Mouse (Mus musculus) heart, embryonic 10.5 days (tissue): ENCODE measurements around the gene Itgb5. TPM values are rescaled to one million over a fixed set of nuclear protein-coding genes. Genes with fewer than 3 reads are reported as not detected.
A peak's percentile ranks its signal among the peaks of the same experiment; 100 is the strongest.

ENCODE experiments used
- DNase-seq: peaks from one replicate; pipeline ENCODE4 v3.0.0-alpha.2; 2017; ENCODE audit warnings: low spot score
- H3K27ac ChIP-seq: fragments of 300-500 bp; sonication (generic); 2 replicates; pipeline ENCODE4 v1.5.1; 2016; ENCODE audit warnings: mild to moderate bottlenecking
- H3K27me3 ChIP-seq: fragments of 300-500 bp; sonication (generic); 2 replicates; pipeline ENCODE4 v1.6.1; 2016; ENCODE audit warnings: mild to moderate bottlenecking; ENCODE audit not compliant: poor library complexity, insufficient read depth, severe bottlenecking
- H3K36me3 ChIP-seq: fragments of 300-500 bp; sonication (generic); 2 replicates; pipeline ENCODE4 v1.6.1; 2016; ENCODE audit warnings: mild to moderate bottlenecking, moderate library complexity
- H3K4me1 ChIP-seq: fragments of 300-500 bp; sonication (generic); 2 replicates; pipeline ENCODE4 v1.6.1; 2016; ENCODE audit warnings: mild to moderate bottlenecking
- H3K4me3 ChIP-seq: fragments of 300-500 bp; sonication (generic); 2 replicates; pipeline ENCODE4 v1.5.1; 2016; ENCODE audit warnings: mild to moderate bottlenecking, moderate library complexity
- H3K9me3 ChIP-seq: fragments of 300-500 bp; sonication (generic); 2 replicates; pipeline ENCODE4 v1.6.1; 2016; ENCODE audit warnings: mild to moderate bottlenecking, moderate library complexity
- WGBS: fragments of 180-500 bp; shearing (Covaris S2); methylation state at CpG from one replicate; pipeline ENCODE4 v1.1.7; 2016; 5-methylcytosine and 5-hydroxymethylcytosine counted together
- polyA plus RNA-seq: library from polyadenylated mRNA; unstranded; fragments of >200 nt; fragmentation: Nextera tagmentation; extraction: Ambion mirVana; gene quantifications from 2 replicates; pipeline ENCODE4 v1.2.1, GENCODE M21; 2016

The Itgb5 gene
- polyA plus RNA-seq, 1 experiment from 2014 or later, result 35.0 TPM

DNA sequence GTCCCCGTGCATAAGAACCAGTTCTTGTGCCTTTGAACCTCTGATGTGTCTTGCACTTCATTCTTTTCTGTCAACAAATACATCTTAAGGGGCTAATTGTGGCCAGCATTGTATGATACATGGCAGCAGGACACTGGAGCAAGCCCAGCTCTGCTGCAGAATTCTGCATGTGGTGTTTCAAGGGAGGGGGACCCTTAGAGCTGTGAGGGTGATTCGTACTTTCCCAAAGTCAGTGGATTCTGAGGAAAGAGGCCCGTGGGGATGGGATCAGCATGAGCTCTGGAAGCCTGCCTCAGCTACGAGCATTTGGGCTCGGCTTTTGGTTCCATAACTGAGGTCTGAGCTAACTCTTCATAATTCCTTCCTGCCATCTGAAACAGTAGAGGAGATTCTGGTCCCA is 75.1 kb downstream of the Itgb5 start:
- WGBS, result 77% methylated on average over 5 of the region's 5 CpGs
- H3K36me3 ChIP-seq, result peaks cover 17% of the 10 kb centered on the region
- no peaks in the 10 kb centered on the region for H3K27me3 ChIP-seq
- no peaks in the 10 kb centered on the region for H3K9me3 ChIP-seq
- peak overlapping the region; percentile 76 for H3K27ac ChIP-seq
- no peak for DNase-seq
- H3K4me1 ChIP-seq, result peaks cover 23% of the 10 kb centered on the region
- H3K4me3 ChIP-seq, result no peak overlapping the region

DNA sequence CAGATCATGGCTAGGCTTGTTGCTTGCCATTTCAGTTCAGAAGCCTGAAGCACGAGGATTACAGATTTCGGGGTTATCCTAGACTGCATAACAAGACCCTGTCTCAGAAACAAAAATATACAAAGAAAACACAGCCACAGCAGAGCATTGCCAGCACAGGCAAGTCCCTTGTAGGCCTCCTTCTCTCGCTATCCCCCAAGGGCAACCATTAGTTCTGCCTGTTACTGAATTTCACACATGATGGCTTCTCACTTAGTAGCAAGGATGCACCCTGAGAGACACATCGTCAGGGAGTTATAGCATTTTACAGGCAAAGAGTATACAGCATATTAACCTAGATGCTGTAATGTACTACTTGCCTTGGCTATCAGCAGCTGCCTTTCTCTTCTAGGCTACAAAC is 78.8 kb downstream of the Itgb5 start:
- Histone ChIP-seq H3K27ac (0 out of 2 replicates have a peak overlapping the region, but pooled peaks have one; percentile 29), H3K27me3 (no peaks in the 10 kb centered on the region), H3K9me3 (no peaks in the 10 kb centered on the region), H3K4me1 (peaks cover 15% of the 10 kb centered on the region), H3K4me3 (no peak overlapping the region), H3K36me3 (peaks cover 6% of the 10 kb centered on the region; the same call in 1 of the 2 replicates)
- DNase-seq, result no peak
- WGBS, result 78% methylated on average over 4 of the region's 4 CpGs

DNA sequence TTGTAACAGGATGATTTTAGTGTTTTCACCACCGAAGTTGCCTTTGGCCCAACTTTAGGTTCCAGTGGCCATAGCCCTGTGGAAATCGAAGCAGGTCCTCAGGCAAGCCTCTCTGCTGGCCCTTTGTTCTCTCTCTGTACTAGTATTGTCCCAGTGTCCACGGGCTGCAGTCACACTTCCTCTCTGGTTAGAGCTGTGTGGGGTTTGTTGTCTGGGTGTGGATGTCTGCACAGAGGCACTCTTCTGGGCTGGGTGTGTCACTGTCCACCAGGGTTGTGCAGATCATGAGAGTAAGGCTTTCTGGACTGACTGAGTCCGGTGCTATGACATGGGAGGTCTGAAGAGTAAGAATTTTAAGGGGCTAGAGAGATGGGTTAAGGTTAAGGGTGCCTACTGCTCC is 85.5 kb downstream of the Itgb5 start:
- Histone ChIP-seq H3K4me3 (no peak overlapping the region), H3K36me3 (peaks cover 8% of the 10 kb centered on the region; the same call in 1 of the 2 replicates), H3K27ac (peak overlapping the region; percentile 26; the same call in 1 of the 2 replicates), H3K4me1 (peaks cover 43% of the 10 kb centered on the region), H3K9me3 (no peaks in the 10 kb centered on the region), H3K27me3 (no peaks in the 10 kb centered on the region)
- 69% methylated on average over 4 of the region's 4 CpGs for WGBS
- no peak for DNase-seq

DNA sequence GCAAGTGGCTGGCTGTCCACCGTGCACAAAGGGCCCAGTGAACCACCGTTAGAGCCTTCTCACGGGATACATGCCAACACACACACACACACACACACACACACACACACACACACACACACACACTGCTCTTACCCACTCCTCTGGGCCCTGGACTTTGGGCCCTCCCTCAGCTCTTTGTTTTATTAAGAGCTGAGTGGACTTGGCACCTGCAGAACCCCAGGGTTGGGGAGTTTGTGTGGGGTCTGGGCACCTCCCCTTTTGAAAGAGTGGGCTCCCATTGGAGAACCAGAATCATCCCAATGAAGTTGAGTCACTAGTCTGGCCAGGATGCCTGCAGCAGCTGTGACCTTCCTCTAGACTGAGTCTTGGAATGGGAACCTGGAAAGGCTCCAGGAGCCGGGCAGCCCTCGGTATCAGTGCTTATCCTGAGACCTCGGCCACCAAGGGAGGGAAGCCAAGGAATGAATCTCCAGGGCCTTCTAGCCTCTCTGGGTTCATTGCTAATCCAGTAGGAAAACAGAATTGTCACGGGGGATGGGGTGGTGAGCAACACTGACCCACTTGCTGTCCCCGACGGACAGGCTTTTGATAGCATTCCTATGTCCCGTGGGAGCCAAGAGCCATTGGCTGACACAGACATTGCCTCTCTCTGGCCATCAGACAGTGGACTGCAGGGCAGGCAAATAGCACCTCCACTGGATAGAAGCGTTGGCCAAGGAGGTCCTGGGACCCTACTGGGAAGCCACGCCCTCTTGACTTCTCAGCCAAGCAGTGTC is 87.2 kb downstream of the Itgb5 start:
- Histone ChIP-seq H3K4me3 (no peak overlapping the region), H3K9me3 (no peaks in the 10 kb centered on the region), H3K27me3 (no peaks in the 10 kb centered on the region), H3K27ac (no peak overlapping the region), H3K4me1 (peaks cover 53% of the 10 kb centered on the region), H3K36me3 (peaks cover 10% of the 10 kb centered on the region; the same call in 1 of the 2 replicates)
- no peak for DNase-seq
- WGBS, result 47% methylated on average over 11 of the region's 12 CpGs

DNA sequence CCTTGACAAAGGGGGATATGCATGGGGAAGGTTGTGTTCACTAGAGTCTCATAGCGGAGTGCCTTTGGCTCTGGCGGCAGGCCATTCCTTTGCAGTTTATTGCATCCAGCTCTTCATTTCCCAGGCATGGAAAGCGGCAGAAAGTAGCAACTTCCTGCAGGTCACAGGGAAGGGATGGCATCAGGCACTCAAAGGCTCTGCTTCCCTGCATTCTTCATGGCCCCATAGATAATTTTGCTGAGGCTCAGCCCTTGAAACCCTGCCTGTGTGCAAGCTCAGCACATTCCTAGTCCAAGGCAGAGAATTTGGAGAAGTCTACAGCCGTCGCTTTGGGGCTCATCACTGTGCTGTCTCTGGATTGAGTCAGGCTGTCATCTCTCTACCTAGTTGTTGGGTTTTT is 87.9 kb downstream of the Itgb5 start:
- H3K36me3 ChIP-seq, result peaks cover 10% of the 10 kb centered on the region; the same call in 1 of the 2 replicates
- H3K27ac ChIP-seq, result no peak overlapping the region
- no peak for DNase-seq
- H3K27me3 ChIP-seq, result no peaks in the 10 kb centered on the region
- H3K4me1 ChIP-seq, result peaks cover 60% of the 10 kb centered on the region
- 39% methylated on average over 5 of the region's 5 CpGs for WGBS
- H3K9me3 ChIP-seq, result no peaks in the 10 kb centered on the region
- no peak overlapping the region for H3K4me3 ChIP-seq

GRCm38 (mm10) chr16:33917926-33918325 is 88.5 kb downstream of the Itgb5 start:
- 76% methylated on average over 5 of the region's 5 CpGs for WGBS
- H3K9me3 ChIP-seq, result no peaks in the 10 kb centered on the region
- no peaks in the 10 kb centered on the region for H3K27me3 ChIP-seq
- DNase-seq, result no peak
- H3K27ac ChIP-seq, result 0 out of 2 replicates have a peak overlapping the region, but pooled peaks have one; percentile 4
- no peak overlapping the region for H3K4me3 ChIP-seq
- peaks cover 10% of the 10 kb centered on the region; the same call in 1 of the 2 replicates for H3K36me3 ChIP-seq
- H3K4me1 ChIP-seq, result peaks cover 65% of the 10 kb centered on the region

- H3K4me1 ChIP-seq, result peaks cover 60% of the 10 kb centered on the region
- no peak for DNase-seq
- peak overlapping the region; percentile 63 for H3K27ac ChIP-seq
- no peaks in the 10 kb centered on the region for H3K27me3 ChIP-seq
- no peak overlapping the region for H3K4me3 ChIP-seq
- WGBS, result 62% methylated on average over 5 of the region's 5 CpGs
- peaks cover 10% of the 10 kb centered on the region; the same call in 1 of the 2 replicates for H3K36me3 ChIP-seq
- H3K9me3 ChIP-seq, result no peaks in the 10 kb centered on the region
Measured at GRCm38 (mm10) chr16:33921514-33921913, 92.0 kb downstream of the Itgb5 start.

- no peak for DNase-seq
- Histone ChIP-seq H3K27ac (peak overlapping the region; percentile 63), H3K9me3 (no peaks in the 10 kb centered on the region), H3K27me3 (no peaks in the 10 kb centered on the region), H3K36me3 (peaks cover 10% of the 10 kb centered on the region; the same call in 1 of the 2 replicates), H3K4me3 (no peak overlapping the region), H3K4me1 (peaks cover 53% of the 10 kb centered on the region)
- WGBS, result 36% methylated on average over 18 of the region's 18 CpGs
Measured at GRCm38 (mm10) chr16:33922111-33923000, 92.9 kb downstream of the Itgb5 start.

GRCm38 (mm10) chr16:33923001-33923316 is 93.5 kb downstream of the Itgb5 start:
- Histone ChIP-seq H3K4me3 (no peak overlapping the region), H3K9me3 (no peaks in the 10 kb centered on the region), H3K27me3 (no peaks in the 10 kb centered on the region), H3K27ac (peak overlapping the region; percentile 63), H3K36me3 (peaks cover 10% of the 10 kb centered on the region; the same call in 1 of the 2 replicates), H3K4me1 (peaks cover 53% of the 10 kb centered on the region)
- 45% methylated on average over 5 of the region's 5 CpGs for WGBS
- DNase-seq, result no peak

DNA sequence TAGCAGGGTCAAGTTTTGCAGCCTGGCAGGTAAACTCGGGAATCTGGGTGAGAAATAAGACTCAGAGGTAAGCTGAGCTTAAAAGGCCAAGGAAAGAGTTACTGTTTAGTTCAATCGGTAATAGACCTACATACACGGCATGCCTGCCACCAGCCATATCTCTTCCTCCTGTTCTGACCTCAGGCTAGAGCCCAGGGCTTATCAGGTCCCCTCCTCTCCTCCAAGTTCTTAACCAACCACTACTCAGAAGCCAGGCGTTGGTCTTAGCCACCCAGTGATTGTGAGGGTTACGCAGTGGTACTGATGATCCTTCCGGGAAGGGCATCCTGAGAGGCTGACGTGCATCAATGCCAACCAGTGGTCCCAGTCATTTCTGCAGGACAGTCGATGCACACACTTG is 94.3 kb downstream of the Itgb5 start:
- H3K27me3 ChIP-seq, result no peaks in the 10 kb centered on the region
- peaks cover 10% of the 10 kb centered on the region; the same call in 1 of the 2 replicates for H3K36me3 ChIP-seq
- no peak for DNase-seq
- peak overlapping the region; percentile 63; the same call in 1 of the 2 replicates for H3K27ac ChIP-seq
- 53% methylated on average over 8 of the region's 8 CpGs for WGBS
- H3K4me1 ChIP-seq, result peaks cover 53% of the 10 kb centered on the region
- no peak overlapping the region for H3K4me3 ChIP-seq
- no peaks in the 10 kb centered on the region for H3K9me3 ChIP-seq

DNA sequence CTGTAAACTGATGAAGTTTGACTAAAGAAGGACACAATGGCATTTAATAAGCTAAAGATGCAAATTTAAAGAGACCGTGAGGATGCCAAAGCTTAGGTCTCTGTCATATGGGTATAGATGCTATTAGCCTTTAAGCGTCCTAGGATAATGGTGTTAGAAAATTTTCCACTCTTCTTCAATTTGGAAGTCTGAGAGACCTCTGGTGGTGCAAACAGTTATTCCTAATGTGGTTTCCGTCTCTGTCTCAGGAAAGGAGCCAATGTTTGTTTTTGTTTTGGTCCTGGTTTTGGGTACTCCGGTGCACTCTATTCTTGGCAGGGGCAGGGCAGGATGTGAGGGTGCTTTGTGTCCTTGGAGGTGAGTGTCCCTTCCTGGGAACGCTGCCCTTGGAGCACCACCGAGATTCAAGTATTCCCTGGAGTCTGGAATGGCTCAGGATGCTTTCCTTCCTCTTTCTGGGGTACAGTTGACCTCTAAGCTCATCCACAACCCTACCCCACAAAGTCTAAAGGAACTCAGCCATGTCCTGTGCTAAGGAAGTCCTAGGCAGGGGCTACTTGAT is 97.9 kb downstream of the Itgb5 start:
- H3K4me3 ChIP-seq, result no peak overlapping the region
- no peak for DNase-seq
- H3K36me3 ChIP-seq, result 0 out of 2 replicates have a peak, but pooled peaks cover 4% of the 10 kb centered on the region
- 0 out of 2 replicates have a peak, but pooled peaks cover 3% of the 10 kb centered on the region for H3K27me3 ChIP-seq
- H3K4me1 ChIP-seq, result peaks cover 61% of the 10 kb centered on the region
- peak overlapping the region; percentile 67; the same call in 1 of the 2 replicates for H3K27ac ChIP-seq
- H3K9me3 ChIP-seq, result no peaks in the 10 kb centered on the region
- whole genome bisulfite sequencing, result 65% methylated on average over 6 of the region's 6 CpGs

- Histone ChIP-seq H3K4me1 (peaks cover 51% of the 10 kb centered on the region), H3K9me3 (no peaks in the 10 kb centered on the region), H3K4me3 (no peak overlapping the region), H3K27me3 (0 out of 2 replicates have a peak, but pooled peaks cover 3% of the 10 kb centered on the region), H3K36me3 (0 out of 2 replicates have a peak, but pooled peaks cover 8% of the 10 kb centered on the region), H3K27ac (peak overlapping the region; percentile 73)
- peak; percentile 88 for DNase-seq
- WGBS, result 53% methylated on average over 9 of the region's 9 CpGs
Measured at GRCm38 (mm10) chr16:33928788-33929462, 99.5 kb downstream of the Itgb5 start.
